Mouse (Mus musculus) ES-Bruce4 (cell line): ENCODE measurements around the gene Zfpm1. TPM values are rescaled to one million over a fixed set of nuclear protein-coding genes. Genes with fewer than 3 reads are reported as not detected.

Source experiments
- H3K27ac ChIP-seq: 2 replicates; pipeline ENCODE4 v1.5.1; 2012; ENCODE audit warnings: low read length, inconsistent platforms; ENCODE audit not compliant: insufficient read depth
- H3K27me3 ChIP-seq: 2 replicates; pipeline ENCODE4 v1.6.1; 2012; ENCODE audit warnings: mild to moderate bottlenecking, low read length, inconsistent platforms; ENCODE audit not compliant: control insufficient read depth, poor library complexity, insufficient read depth, severe bottlenecking
- H3K36me3 ChIP-seq: 2 replicates; pipeline ENCODE4 v1.6.1; 2012; ENCODE audit warnings: inconsistent platforms, mild to moderate bottlenecking, low read length, moderate library complexity; ENCODE audit not compliant: control insufficient read depth, poor library complexity, insufficient read depth, severe bottlenecking
- H3K4me1 ChIP-seq: one replicate; pipeline ENCODE4 v1.8.1; 2011; ENCODE audit warnings: low read length; ENCODE audit not compliant: control insufficient read depth, insufficient read depth
- H3K4me3 ChIP-seq: 2 replicates; pipeline ENCODE4 v1.5.1; 2011; ENCODE audit warnings: low read depth, mild to moderate bottlenecking, low read length
- H3K9ac ChIP-seq: 2 replicates; pipeline ENCODE4 v1.6.1; 2012; ENCODE audit warnings: low read depth, mild to moderate bottlenecking, inconsistent platforms; ENCODE audit not compliant: poor library complexity, severe bottlenecking
- H3K9me3 ChIP-seq: replicated peaks from 2 replicates; pipeline ENCODE4 v1.6.1; 2012; ENCODE audit warnings: mild to moderate bottlenecking, low read length, inconsistent platforms; ENCODE audit not compliant: control insufficient read depth, poor library complexity, insufficient read depth, severe bottlenecking
- CTCF ChIP-seq: IDR thresholded peaks from one replicate; pipeline ENCODE4 v1.8.1; 2011; ENCODE audit warnings: low read depth, low read length
- EP300 ChIP-seq: IDR thresholded peaks from 2 replicates; pipeline ENCODE4 v1.6.1; 2011; ENCODE audit warnings: low read depth, low read length; ENCODE audit not compliant: insufficient read depth
- POLR2A ChIP-seq: IDR thresholded peaks from one replicate; pipeline ENCODE4 v1.8.1; 2011; ENCODE audit warnings: low read length; ENCODE audit not compliant: insufficient read depth
- polyA plus RNA-seq: library from polyadenylated mRNA; stranded (reverse); fragments of >200 nt; gene quantifications from 2 replicates; pipeline ENCODE4 v1.2.4, GENCODE M21; 2011; ENCODE audit warnings: low read depth; ENCODE audit not compliant: missing spikeins, insufficient read depth, insufficient read length

Gene Zfpm1
- polyA plus RNA-seq, 1 experiment: 15.5 TPM

- H3K27ac ChIP-seq: no peak overlapping the region
- H3K4me3 ChIP-seq: no peak overlapping the region
- no peaks in the 10 kb centered on the region for H3K9me3 ChIP-seq
- H3K36me3 ChIP-seq: no peaks in the 10 kb centered on the region
- H3K27me3 ChIP-seq: no peaks in the 10 kb centered on the region
- H3K4me1 ChIP-seq: no peaks in the 10 kb centered on the region
- H3K9ac ChIP-seq: no peak overlapping the region
- no peak for TF ChIP-seq POLR2A
- TF ChIP-seq CTCF: no peak
- TF ChIP-seq EP300: no peak
Measured at GRCm38 (mm10) chr8:122368494-122368893, 86.6 kb downstream of the Zfpm1 start.

DNA sequence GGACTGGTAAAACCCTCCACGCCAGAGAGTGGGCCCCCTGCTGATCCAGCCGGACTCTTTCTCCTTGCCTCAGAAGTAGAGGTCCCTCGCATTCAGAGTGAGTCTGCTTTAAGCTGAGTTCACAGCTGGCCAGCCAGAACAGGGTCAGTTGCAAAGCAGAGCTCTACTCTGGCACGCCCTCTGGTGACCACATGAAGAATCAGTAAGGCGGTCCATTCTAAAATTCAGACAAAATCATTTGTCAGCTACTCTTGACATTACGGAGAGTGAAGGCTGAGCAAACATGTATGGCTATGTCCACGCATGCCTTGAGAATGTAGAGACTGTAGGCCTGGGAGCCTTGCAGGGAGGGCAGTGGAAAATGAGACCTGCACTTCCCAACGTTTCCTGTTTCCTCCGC lies 87.7 kb downstream of the Zfpm1 start:
- no peak overlapping the region for H3K27ac ChIP-seq

GRCm38 (mm10) chr8:122371706-122372105 lies 89.8 kb downstream of the Zfpm1 start:
- no peaks in the 10 kb centered on the region for H3K9me3 ChIP-seq
- no peak for TF ChIP-seq CTCF
- TF ChIP-seq EP300: no peak
- no peak for TF ChIP-seq POLR2A
- H3K4me3 ChIP-seq: no peak overlapping the region
- H3K27ac ChIP-seq: no peak overlapping the region
- no peaks in the 10 kb centered on the region; the same call in 1 of the 2 replicates for H3K36me3 ChIP-seq
- no peaks in the 10 kb centered on the region for H3K27me3 ChIP-seq
- no peaks in the 10 kb centered on the region for H3K4me1 ChIP-seq
- H3K9ac ChIP-seq: no peak overlapping the region

More for the DNA sequence above, 87.7 kb downstream of the Zfpm1 start:
- TF ChIP-seq EP300: no peak
- peak; percentile 76 for TF ChIP-seq CTCF
- no peaks in the 10 kb centered on the region; the same call in 1 of the 2 replicates for H3K36me3 ChIP-seq
- H3K27me3 ChIP-seq: no peaks in the 10 kb centered on the region
- no peaks in the 10 kb centered on the region for H3K4me1 ChIP-seq
- H3K9ac ChIP-seq: no peak overlapping the region
- H3K4me3 ChIP-seq: no peak overlapping the region
- no peaks in the 10 kb centered on the region for H3K9me3 ChIP-seq

DNA sequence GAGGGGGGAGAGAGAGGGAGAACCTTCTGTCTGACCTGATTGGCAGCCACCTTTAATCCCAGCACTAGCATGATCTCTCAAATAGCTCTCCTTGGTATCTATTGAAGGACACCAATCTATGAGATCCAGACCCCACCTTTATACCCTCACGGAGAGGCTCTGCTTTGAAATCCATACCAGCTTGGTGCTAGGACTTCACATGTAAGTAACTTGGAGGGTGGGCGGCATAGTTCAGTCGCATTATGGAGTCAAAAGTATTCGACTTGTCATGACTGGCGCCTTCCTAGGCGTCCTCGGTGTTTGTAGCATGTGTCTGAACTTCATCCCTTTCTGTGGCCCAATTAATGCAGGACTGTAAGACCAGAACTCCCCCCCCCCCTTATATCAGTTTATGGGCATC lies 93.4 kb downstream of the Zfpm1 start:
- Histone ChIP-seq H3K27me3 (no peaks in the 10 kb centered on the region), H3K36me3 (peaks cover 21% of the 10 kb centered on the region), H3K27ac (no peak overlapping the region), H3K4me3 (peak overlapping the region; percentile 0; the same call in 1 of the 2 replicates), H3K4me1 (no peaks in the 10 kb centered on the region), H3K9ac (peak overlapping the region; percentile 76), H3K9me3 (no peaks in the 10 kb centered on the region)
- no peak for TF ChIP-seq EP300
- TF ChIP-seq POLR2A: no peak
- TF ChIP-seq CTCF: no peak

- peaks cover 25% of the 10 kb centered on the region for H3K36me3 ChIP-seq
- H3K9ac ChIP-seq: peak overlapping the region; percentile 76
- no peaks in the 10 kb centered on the region for H3K9me3 ChIP-seq
- H3K4me1 ChIP-seq: no peaks in the 10 kb centered on the region
- no peak overlapping the region for H3K27ac ChIP-seq
- TF ChIP-seq CTCF: no peak
- TF ChIP-seq POLR2A: no peak
- no peak for TF ChIP-seq EP300
- no peaks in the 10 kb centered on the region for H3K27me3 ChIP-seq
- H3K4me3 ChIP-seq: peak overlapping the region; percentile 46
Measured at GRCm38 (mm10) chr8:122375751-122376364, 93.9 kb downstream of the Zfpm1 start.

- Histone ChIP-seq H3K4me1 (no peaks in the 10 kb centered on the region), H3K4me3 (peak within 1 kb of the TSS; percentile 84), H3K27me3 (no peaks in the 10 kb centered on the region), H3K9ac (peak within 1 kb of the TSS; percentile 76), H3K36me3 (peaks cover 31% of the 10 kb centered on the region), H3K9me3 (no peaks in the 10 kb centered on the region), H3K27ac (no peak within 1 kb of the TSS)
- no peak; the same call in 1 of the 2 replicates for TF ChIP-seq EP300
- peak; percentile 96 for TF ChIP-seq POLR2A
Measured at GRCm38 (mm10) chr8:122376365-122377231, 94.7 kb downstream of the Zfpm1 start, which contains the start of gene Zc3h18. Gene Zc3h18, plus strand, starts transcription at chr8:122376609.
